Mouse (Mus musculus) embryonic facial prominence, embryonic 14.5 days (tissue): ENCODE measurements around the gene Ppm1l. TPM values are rescaled to one million over a fixed set of nuclear protein-coding genes. Genes with fewer than 3 reads are reported as not detected.
"Not testable (repeated sequence)": the region's sequence is repeated elsewhere in the genome, so short reads cannot be mapped to it uniquely, and the experiment has no call there.

Experiments used
- ATAC-seq: fragments of 200-750 bp; cut with Nextera tagmentation; 2 replicates; pipeline ENCODE4 v1.8.0; 2017; ENCODE audit warnings: low read depth, moderate number of reproducible peaks, moderate TSS enrichment
- DNase-seq: peaks from one replicate; pipeline ENCODE4 v3.0.0-alpha.2; 2015; ENCODE audit warnings: low spot score
- H3K27ac ChIP-seq: fragments of 300-500 bp; sonication (generic); replicated peaks from 2 replicates; pipeline ENCODE4 v1.5.1; 2014; ENCODE audit warnings: low read depth, mild to moderate bottlenecking, low read length, moderate library complexity
- H3K27me3 ChIP-seq: fragments of 300-500 bp; sonication (generic); replicated peaks from 2 replicates; pipeline ENCODE4 v1.6.1; 2014; ENCODE audit warnings: low read length; ENCODE audit not compliant: control insufficient read depth, insufficient read depth
- H3K36me3 ChIP-seq: fragments of 300-500 bp; sonication (generic); 2 replicates; pipeline ENCODE4 v1.6.1; 2014; ENCODE audit warnings: low read length, mixed read lengths; ENCODE audit not compliant: control insufficient read depth, insufficient read depth
- H3K4me1 ChIP-seq: fragments of 300-500 bp; sonication (generic); 2 replicates; pipeline ENCODE4 v1.6.1; 2014; ENCODE audit warnings: antibody characterized with exemption, low read length; ENCODE audit not compliant: control insufficient read depth, insufficient read depth
- H3K4me2 ChIP-seq: fragments of 300-500 bp; sonication (generic); 2 replicates; pipeline ENCODE4 v1.6.1; 2014; ENCODE audit warnings: low read depth, mild to moderate bottlenecking, low read length, moderate library complexity, mixed read lengths
- H3K4me3 ChIP-seq: fragments of 300-500 bp; sonication (generic); 2 replicates; pipeline ENCODE4 v1.5.1; 2014; ENCODE audit warnings: low read depth, mild to moderate bottlenecking, low read length
- H3K9ac ChIP-seq: fragments of 300-500 bp; sonication (generic); 2 replicates; pipeline ENCODE4 v1.6.1; 2014; ENCODE audit warnings: low read depth, mild to moderate bottlenecking, low read length, moderate library complexity, mixed read lengths
- H3K9me3 ChIP-seq: fragments of 300-500 bp; sonication (generic); 2 replicates; pipeline ENCODE4 v1.6.1; 2016; ENCODE audit warnings: low read length; ENCODE audit not compliant: control insufficient read depth
- WGBS: fragments of 180-500 bp; shearing (Covaris S2); extraction: QIAGEN DNeasy Blood & Tissue Kit; methylation state at CpG from one replicate; pipeline ENCODE4 v1.1.7; 2014; 5-methylcytosine and 5-hydroxymethylcytosine counted together
- polyA plus RNA-seq: library from polyadenylated mRNA; unstranded; fragments of >200 nt; fragmentation: Nextera tagmentation; extraction: Ambion mirVana; gene quantifications from 2 replicates; pipeline ENCODE4 v1.2.1, GENCODE M21; 2014

Ppm1l gene
- polyA plus RNA-seq, 1 experiment from 2014 or later: 10.9 TPM

DNA sequence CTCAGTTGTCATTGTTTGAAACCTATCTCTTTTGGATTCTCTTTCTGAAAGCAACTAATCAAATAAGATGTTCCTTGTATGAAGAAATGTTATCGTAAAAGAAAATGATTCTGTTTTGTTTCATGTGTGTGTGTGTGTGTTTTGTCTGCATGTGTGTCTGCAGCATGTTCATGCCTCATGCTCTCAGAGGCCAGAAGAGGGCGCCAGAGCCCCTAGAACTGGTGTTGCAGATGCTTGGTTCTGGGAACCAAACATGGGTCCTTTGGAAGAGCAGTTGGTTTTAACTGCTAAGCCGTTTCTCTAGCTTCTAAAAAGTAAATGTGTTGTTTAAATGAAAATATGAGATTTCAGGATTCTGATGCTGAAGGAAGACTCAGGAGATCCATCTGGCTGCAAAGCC lies 56.1 kb downstream of the Ppm1l start:
- DNase-seq: no peak
- no peak overlapping the region for H3K9ac ChIP-seq
- no peak overlapping the region for H3K4me2 ChIP-seq
- H3K27me3 ChIP-seq: no peaks in the 10 kb centered on the region
- H3K9me3 ChIP-seq: no peaks in the 10 kb centered on the region
- H3K36me3 ChIP-seq: no peaks in the 10 kb centered on the region
- ATAC-seq: no peak
- no peak overlapping the region for H3K4me3 ChIP-seq
- H3K4me1 ChIP-seq: no peaks in the 10 kb centered on the region
- no peak overlapping the region for H3K27ac ChIP-seq
- 74% methylated on average over 3 of the region's 3 CpGs for WGBS

DNA sequence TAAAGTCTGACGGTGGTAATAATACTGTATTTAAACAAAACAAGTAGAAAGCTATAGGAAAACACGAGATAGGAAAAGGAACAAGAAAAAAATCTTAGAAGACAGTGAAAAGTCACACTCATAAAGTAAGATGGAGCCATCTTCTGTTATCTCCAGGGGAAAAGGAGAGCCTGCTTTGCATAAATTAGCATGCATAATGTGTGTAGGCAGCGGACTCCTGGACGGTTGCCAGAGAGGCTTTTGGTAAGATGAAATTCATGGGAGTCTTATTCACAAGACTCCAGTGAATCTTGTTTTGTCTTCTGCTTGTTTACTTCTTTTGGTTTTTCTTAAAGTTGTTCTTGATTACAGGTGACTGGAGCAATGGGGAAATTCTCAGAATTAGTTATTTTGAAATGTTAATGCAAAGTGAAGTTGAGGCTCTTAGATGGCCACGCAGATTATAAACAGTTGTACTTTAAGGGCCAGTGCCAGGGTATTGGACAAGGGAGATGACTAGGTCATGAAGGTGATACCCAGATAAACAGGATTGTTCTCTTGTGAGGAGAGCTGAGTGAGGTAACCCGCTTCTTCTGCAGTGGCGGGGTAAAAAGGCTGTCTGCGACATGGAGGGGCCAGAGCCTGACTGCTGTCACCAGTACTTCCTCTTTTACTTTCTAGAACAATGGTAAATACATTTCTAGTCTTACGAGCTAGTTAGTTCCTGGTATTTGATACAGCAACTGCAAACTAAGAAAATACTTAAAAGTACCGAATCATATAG lies 57.1 kb downstream of the Ppm1l start:
- no peak overlapping the region for H3K9ac ChIP-seq
- ATAC-seq: no peak
- DNase-seq: peak; percentile 47
- H3K36me3 ChIP-seq: no peaks in the 10 kb centered on the region
- H3K4me2 ChIP-seq: no peak overlapping the region
- H3K4me3 ChIP-seq: no peak overlapping the region
- whole genome bisulfite sequencing: 77% methylated on average over 10 of the region's 10 CpGs
- no peaks in the 10 kb centered on the region for H3K4me1 ChIP-seq
- no peaks in the 10 kb centered on the region for H3K9me3 ChIP-seq
- no peaks in the 10 kb centered on the region for H3K27me3 ChIP-seq
- no peak overlapping the region for H3K27ac ChIP-seq

DNA sequence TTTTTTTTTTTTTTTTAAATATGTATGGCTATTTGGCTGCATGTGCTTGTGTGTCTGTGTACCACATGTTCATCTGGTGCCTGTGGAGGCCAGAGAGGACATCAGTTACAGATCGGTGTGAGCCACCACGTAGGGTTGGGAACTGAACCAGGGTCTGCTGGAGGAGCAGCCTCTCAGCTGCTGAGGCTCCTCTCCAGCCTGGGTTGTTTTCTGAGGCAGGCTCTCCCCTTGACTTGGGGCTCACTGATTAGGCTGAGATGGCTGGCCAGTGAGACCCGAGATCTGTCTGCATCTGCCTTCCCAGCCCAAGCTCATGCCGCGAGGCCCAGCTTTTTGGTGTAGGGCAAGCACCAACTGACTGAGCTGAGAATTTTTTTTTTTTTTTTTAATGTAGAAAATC lies 57.9 kb downstream of the Ppm1l start:
- no peak overlapping the region for H3K4me3 ChIP-seq
- H3K36me3 ChIP-seq: no peaks in the 10 kb centered on the region
- no peak overlapping the region for H3K27ac ChIP-seq
- no peak for DNase-seq
- no peaks in the 10 kb centered on the region for H3K4me1 ChIP-seq
- no peaks in the 10 kb centered on the region for H3K9me3 ChIP-seq
- H3K9ac ChIP-seq: no peak overlapping the region
- H3K27me3 ChIP-seq: no peaks in the 10 kb centered on the region
- no peak for ATAC-seq
- no peak overlapping the region for H3K4me2 ChIP-seq
- 84% methylated on average over 5 of the region's 5 CpGs for WGBS

DNA sequence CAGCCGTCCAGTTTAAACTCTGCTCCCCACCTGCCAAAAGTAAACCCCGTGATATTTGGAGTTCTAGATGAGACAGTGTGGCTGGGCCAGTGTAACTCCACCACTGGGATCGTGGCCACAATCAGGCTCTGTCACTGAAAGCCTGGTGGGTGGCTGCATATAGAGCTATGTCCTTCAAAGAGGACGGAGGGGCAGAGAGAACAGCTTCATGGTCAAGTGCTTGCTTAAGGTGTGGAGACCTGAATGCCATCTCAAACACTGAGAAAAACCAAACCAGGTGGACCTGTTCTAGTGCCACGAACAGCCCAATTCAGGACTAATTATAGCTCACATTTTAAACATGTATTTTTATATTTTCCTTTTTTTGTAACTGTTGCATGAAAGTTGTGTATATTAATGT lies 58.3 kb downstream of the Ppm1l start:
- 88% methylated on average over 5 of the region's 5 CpGs for WGBS
- Histone ChIP-seq H3K27me3 (no peaks in the 10 kb centered on the region), H3K4me3 (no peak overlapping the region), H3K9ac (no peak overlapping the region), H3K9me3 (no peaks in the 10 kb centered on the region), H3K27ac (no peak overlapping the region), H3K4me2 (no peak overlapping the region), H3K36me3 (no peaks in the 10 kb centered on the region), H3K4me1 (no peaks in the 10 kb centered on the region)
- DNase-seq: no peak
- ATAC-seq: no peak

DNA sequence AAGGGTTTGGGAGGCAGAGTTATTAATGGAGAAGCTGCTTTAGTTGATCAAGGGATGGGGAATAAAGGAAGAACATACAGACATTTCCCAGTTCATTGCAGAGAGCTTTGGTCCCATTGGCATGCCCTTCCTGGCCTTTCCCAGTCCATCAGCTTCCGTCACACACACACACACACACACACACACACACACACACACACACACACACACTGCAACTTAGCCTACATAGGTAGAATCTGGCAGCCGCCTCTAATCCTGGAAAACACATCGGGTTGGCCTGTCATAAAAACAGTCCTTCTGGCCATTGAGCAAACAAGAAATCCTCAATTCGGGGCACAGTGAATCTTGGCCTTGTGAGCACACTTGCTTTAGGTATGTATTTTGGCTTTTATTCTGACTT lies 64.6 kb downstream of the Ppm1l start:
- Histone ChIP-seq H3K9ac (no peak overlapping the region), H3K27ac (no peak overlapping the region), H3K36me3 (no peaks in the 10 kb centered on the region), H3K4me3 (no peak overlapping the region), H3K4me1 (no peaks in the 10 kb centered on the region), H3K9me3 (no peaks in the 10 kb centered on the region), H3K27me3 (no peaks in the 10 kb centered on the region), H3K4me2 (no peak overlapping the region)
- DNase-seq (no peak), ATAC-seq (no peak)
- WGBS: 89% methylated on average over 4 of the region's 4 CpGs

DNA sequence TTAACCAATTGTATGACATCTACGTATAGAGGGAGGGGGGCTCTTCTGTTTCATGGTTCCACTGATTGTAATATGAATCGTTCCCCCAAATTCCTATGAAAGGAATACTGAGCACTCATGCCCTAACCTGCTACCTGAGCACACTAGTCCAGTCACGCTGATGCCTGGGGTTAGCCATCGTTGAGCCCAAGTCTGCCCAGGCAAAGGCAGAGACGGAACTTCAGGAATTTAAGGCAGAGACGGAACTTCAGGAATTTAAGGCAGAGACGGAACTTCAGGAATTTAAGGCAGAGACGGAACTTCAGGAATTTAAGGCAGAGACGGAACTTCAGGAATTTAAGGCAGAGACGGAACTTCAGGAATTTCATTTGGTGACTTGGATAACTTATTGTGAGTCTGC lies 75.2 kb downstream of the Ppm1l start:
- not testable (repeated sequence) for DNase-seq, H3K27me3 ChIP-seq, H3K4me2 ChIP-seq, H3K36me3 ChIP-seq, H3K9ac ChIP-seq, ATAC-seq, H3K27ac ChIP-seq, H3K4me1 ChIP-seq, H3K9me3 ChIP-seq, H3K4me3 ChIP-seq
- 54% methylated on average over 10 of the region's 10 CpGs for WGBS

DNA sequence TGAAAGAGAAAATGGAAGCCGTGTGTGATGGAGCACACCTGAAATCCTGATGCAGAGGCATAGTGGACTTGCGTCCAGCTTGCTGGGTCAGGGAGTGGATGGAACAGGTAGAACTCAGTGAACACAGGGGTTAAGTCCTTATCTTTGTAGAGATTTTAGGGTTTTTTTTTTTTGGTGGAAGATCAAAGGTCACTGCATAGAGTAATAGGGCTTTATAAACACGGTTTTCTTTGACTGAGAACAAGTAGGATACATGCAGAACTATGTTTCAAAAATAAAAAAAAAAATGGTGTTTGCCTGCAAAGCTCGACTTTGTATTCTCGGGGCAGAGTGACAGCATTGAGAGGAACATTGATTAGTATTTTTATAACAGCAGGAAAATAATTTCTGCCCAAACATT lies 75.6 kb downstream of the Ppm1l start:
- WGBS: 78% methylated on average over 5 of the region's 5 CpGs

DNA sequence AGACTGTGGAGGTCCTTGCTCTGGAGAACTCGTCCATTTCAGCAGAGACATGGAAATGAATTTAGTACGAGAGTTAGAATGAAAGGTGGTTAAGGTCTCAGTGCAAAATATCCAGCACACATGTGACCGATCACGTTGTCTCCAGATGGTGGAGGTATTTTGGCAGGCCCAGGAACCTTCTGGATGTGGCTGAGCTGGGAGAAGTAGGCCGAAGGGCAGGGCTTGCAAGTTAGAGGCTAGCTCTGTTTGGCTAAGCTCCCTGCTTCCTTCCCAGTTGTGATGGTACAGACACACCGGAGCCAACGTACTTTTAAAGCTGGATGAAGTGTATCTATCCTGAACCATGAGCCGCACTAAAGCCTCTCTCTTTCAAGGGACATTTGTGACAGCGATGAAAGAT lies 76.4 kb downstream of the Ppm1l start:
- Histone ChIP-seq H3K4me1 (no peaks in the 10 kb centered on the region), H3K36me3 (no peaks in the 10 kb centered on the region), H3K4me2 (no peak overlapping the region), H3K9ac (no peak overlapping the region), H3K9me3 (no peaks in the 10 kb centered on the region), H3K27ac (no peak overlapping the region), H3K27me3 (no peaks in the 10 kb centered on the region), H3K4me3 (no peak overlapping the region)
- ATAC-seq: no peak
- 80% methylated on average over 9 of the region's 9 CpGs for WGBS
- DNase-seq: no peak

More for the DNA sequence above, 75.6 kb downstream of the Ppm1l start:
- Histone ChIP-seq H3K4me2 (no peak overlapping the region), H3K36me3 (no peaks in the 10 kb centered on the region), H3K4me3 (no peak overlapping the region), H3K27me3 (no peaks in the 10 kb centered on the region), H3K9me3 (no peaks in the 10 kb centered on the region), H3K4me1 (no peaks in the 10 kb centered on the region), H3K27ac (no peak overlapping the region), H3K9ac (no peak overlapping the region)
- ATAC-seq (no peak), DNase-seq (no peak)

DNA sequence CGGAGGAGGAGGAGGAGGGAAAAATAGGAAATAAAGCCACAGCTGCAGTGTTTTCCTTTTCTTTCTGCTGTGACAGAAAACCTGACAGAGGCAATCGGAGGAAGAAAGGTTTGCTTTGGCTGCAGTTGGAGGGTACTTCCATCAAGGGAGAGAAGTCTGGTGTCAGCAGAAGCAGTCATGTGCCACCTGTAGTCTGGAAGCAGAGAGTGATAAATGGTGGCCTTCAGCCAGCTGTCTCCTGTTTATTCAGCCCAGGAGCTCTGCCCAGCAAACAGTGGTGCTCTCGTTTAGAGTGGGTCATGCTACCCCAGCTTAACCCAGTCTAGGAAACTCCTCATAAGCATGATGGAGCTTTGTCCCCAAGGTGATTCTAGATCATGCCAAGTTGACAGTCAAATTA lies 77.3 kb downstream of the Ppm1l start:
- Histone ChIP-seq H3K4me2 (no peak overlapping the region), H3K27ac (no peak overlapping the region), H3K9me3 (no peaks in the 10 kb centered on the region), H3K4me1 (no peaks in the 10 kb centered on the region), H3K9ac (no peak overlapping the region), H3K4me3 (no peak overlapping the region), H3K27me3 (no peaks in the 10 kb centered on the region), H3K36me3 (no peaks in the 10 kb centered on the region)
- WGBS: 65% methylated on average over 2 of the region's 3 CpGs
- no peak for DNase-seq
- no peak for ATAC-seq
